Mouse (Mus musculus) kidney, embryonic 16.5 days (tissue): ENCODE data around the gene Syt13. TPM values are rescaled to one million over a fixed set of nuclear protein-coding genes. Genes with fewer than 3 reads are reported as not detected.

ENCODE experiments used
- ATAC-seq: fragments of 200-750 bp; cut with Nextera tagmentation; 2 replicates; pipeline ENCODE4 v1.8.0; 2017; ENCODE audit warnings: moderate TSS enrichment; ENCODE audit not compliant: low FRiP score, low TSS enrichment
- H3K27ac ChIP-seq: fragments of 300-500 bp; sonication (generic); 2 replicates; pipeline ENCODE4 v1.5.1; 2014; ENCODE audit warnings: low read length
- H3K27me3 ChIP-seq: fragments of 300-500 bp; sonication (generic); 2 replicates; pipeline ENCODE4 v1.6.1; 2014; ENCODE audit warnings: low read length, control low read depth, mixed read lengths; ENCODE audit not compliant: insufficient read depth
- H3K36me3 ChIP-seq: fragments of 300-500 bp; sonication (generic); 2 replicates; pipeline ENCODE4 v1.6.1; 2014; ENCODE audit warnings: low read length, control low read depth, mixed read lengths; ENCODE audit not compliant: insufficient read depth
- H3K4me1 ChIP-seq: fragments of 300-500 bp; sonication (generic); 2 replicates; pipeline ENCODE4 v1.6.1; 2014; ENCODE audit warnings: low read length, control low read depth, mixed read lengths; ENCODE audit not compliant: insufficient read depth
- H3K4me2 ChIP-seq: fragments of 300-500 bp; sonication (generic); replicated peaks from 2 replicates; pipeline ENCODE4 v1.6.1; 2014; ENCODE audit warnings: low read depth, low read length
- H3K4me3 ChIP-seq: fragments of 300-500 bp; sonication (generic); 2 replicates; pipeline ENCODE4 v1.5.1; 2014; ENCODE audit warnings: mild to moderate bottlenecking, low read length
- H3K9ac ChIP-seq: fragments of 300-500 bp; sonication (generic); replicated peaks from 2 replicates; pipeline ENCODE4 v1.6.1; 2014; ENCODE audit warnings: low read length
- H3K9me3 ChIP-seq: fragments of 300-500 bp; sonication (generic); 2 replicates; pipeline ENCODE4 v1.6.1; 2016; ENCODE audit warnings: low read length, control low read depth
- WGBS: fragments of 180-500 bp; shearing (Covaris S2); extraction: QIAGEN DNeasy Blood & Tissue Kit; methylation state at CpG from one replicate; pipeline ENCODE4 v1.1.7; 2014; 5-methylcytosine and 5-hydroxymethylcytosine counted together
- polyA plus RNA-seq: library from polyadenylated mRNA; unstranded; fragments of >200 nt; fragmentation: Nextera tagmentation; extraction: Ambion mirVana; gene quantifications from 2 replicates; pipeline ENCODE4 v1.2.1, GENCODE M21; 2015

Syt13 gene
- polyA plus RNA-seq, 1 experiment from 2014 or later, result 5.7 TPM

DNA sequence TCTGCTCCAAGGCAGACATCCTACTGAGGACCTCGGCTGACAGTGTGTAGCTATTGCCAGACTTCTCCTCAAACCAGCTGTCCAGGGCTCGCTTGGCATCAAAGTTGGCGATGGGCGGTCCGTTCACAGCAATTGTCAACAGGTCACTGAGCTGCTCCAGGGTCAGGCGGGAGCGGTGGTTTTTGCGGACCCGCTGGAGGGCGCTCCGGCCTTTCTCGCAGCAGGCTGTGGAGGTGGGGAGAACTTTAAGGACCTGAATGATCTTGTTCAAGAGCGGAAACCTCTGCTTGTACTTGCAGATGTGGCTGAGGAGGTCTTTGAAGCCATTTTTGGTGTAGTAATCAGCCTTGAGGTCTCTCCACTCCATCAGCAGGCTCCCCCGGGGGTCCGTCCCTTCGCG is 57.2 kb downstream of the Syt13 start:
- WGBS, result 88% methylated on average over 17 of the region's 17 CpGs
- H3K4me2 ChIP-seq, result no peak overlapping the region
- H3K9ac ChIP-seq, result no peak overlapping the region
- H3K27ac ChIP-seq, result no peak overlapping the region
- no peaks in the 10 kb centered on the region for H3K9me3 ChIP-seq
- peaks cover 12% of the 10 kb centered on the region for H3K4me1 ChIP-seq
- H3K36me3 ChIP-seq, result peaks cover 56% of the 10 kb centered on the region
- no peak for ATAC-seq
- no peaks in the 10 kb centered on the region for H3K27me3 ChIP-seq
- no peak overlapping the region for H3K4me3 ChIP-seq

DNA sequence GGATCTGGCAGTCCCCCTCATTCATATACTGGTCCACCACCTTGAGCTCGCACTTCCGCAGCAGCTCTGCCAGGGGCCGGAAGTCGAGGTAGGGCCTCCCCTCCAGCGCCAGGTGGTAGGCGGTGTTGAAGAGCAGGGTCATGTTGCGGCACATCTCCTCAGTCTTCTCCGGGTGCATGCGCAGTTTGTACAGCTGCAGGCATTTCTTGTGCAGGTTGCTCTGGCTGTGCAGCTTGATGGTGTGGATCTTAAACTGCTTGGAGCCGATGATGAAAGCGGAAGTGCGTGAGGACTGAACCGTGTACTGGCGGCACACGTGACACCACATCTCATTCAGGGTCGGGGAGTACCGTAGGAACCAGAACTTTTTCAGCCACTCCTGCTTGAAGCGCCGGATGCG is 58.7 kb downstream of the Syt13 start:
- H3K4me2 ChIP-seq, result no peak overlapping the region
- H3K9me3 ChIP-seq, result no peaks in the 10 kb centered on the region
- no peaks in the 10 kb centered on the region for H3K27me3 ChIP-seq
- H3K27ac ChIP-seq, result no peak overlapping the region
- no peaks in the 10 kb centered on the region for H3K4me1 ChIP-seq
- H3K36me3 ChIP-seq, result peaks cover 59% of the 10 kb centered on the region
- whole genome bisulfite sequencing, result 97% methylated on average over 20 of the region's 20 CpGs
- ATAC-seq, result no peak
- H3K4me3 ChIP-seq, result no peak overlapping the region
- no peak overlapping the region for H3K9ac ChIP-seq

DNA sequence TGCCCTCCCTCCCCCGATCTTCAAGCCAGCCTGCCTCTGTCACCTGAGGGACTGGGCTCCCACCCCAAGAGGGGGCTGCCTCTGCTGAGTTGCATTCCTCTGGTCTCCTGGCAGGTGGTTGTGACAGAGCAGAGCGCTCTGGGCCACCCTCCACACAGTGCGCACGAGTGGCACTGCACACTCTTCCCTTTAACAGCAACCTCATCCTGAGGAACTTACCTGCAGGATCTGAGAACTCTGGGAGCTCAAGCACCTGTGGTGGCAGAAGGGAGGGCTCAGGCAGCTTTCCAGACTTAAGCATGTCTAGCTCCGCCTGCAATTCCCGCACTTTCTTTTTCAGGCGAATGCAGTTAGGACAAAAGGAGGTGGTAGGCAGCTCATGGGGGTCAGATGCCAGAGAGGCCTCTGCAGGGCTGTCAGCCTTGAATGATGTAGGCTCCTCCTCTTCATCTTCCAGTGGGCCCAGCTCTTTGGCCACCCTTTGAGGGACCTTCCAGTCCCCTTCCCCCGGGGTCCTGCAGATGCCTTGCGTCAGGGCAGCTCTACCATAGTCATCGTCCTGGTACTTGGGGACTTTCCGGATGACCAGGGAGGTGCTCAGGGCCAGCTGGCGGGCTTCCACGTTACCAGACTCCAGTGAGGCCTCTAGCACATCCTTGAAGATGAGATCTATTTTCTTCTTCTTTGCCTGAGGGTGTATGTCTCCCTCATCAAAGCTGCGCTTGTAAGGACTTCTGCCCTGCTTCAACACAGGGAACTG is 60.3 kb downstream of the Syt13 start:
- no peak overlapping the region for H3K4me3 ChIP-seq
- 76% methylated on average over 14 of the region's 14 CpGs for WGBS
- no peak overlapping the region for H3K9ac ChIP-seq
- H3K9me3 ChIP-seq, result no peaks in the 10 kb centered on the region
- H3K27ac ChIP-seq, result no peak overlapping the region
- H3K27me3 ChIP-seq, result no peaks in the 10 kb centered on the region
- H3K4me1 ChIP-seq, result no peaks in the 10 kb centered on the region
- no peak overlapping the region for H3K4me2 ChIP-seq
- no peak for ATAC-seq
- peaks cover 72% of the 10 kb centered on the region for H3K36me3 ChIP-seq

DNA sequence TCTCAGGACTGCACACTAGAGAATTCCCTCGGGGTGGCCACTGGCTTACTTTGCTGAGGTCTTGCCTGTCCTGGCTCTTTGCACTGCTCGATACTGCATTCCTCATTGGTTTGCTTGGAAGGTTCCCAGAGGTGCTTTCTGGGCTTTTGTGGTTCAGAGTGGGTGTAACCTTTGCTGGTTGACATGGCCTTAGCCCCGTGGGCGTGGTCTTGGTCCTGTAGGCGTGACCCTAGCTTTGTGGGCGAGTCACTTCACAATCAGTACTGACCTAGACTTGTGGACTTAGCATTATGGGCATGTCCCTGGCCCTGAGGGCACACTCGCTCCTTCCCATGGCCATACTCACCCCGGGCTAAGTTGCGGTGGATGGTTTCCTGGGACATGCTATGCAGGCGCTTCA is 65.3 kb downstream of the Syt13 start:
- Histone ChIP-seq H3K4me1 (no peaks in the 10 kb centered on the region), H3K27ac (no peak overlapping the region), H3K4me3 (no peak overlapping the region), H3K9ac (no peak overlapping the region), H3K9me3 (no peaks in the 10 kb centered on the region), H3K27me3 (no peaks in the 10 kb centered on the region), H3K4me2 (no peak overlapping the region), H3K36me3 (peaks cover 42% of the 10 kb centered on the region)
- ATAC-seq, result no peak; the same call in 1 of the 2 replicates
- 89% methylated on average over 10 of the region's 10 CpGs for WGBS

DNA sequence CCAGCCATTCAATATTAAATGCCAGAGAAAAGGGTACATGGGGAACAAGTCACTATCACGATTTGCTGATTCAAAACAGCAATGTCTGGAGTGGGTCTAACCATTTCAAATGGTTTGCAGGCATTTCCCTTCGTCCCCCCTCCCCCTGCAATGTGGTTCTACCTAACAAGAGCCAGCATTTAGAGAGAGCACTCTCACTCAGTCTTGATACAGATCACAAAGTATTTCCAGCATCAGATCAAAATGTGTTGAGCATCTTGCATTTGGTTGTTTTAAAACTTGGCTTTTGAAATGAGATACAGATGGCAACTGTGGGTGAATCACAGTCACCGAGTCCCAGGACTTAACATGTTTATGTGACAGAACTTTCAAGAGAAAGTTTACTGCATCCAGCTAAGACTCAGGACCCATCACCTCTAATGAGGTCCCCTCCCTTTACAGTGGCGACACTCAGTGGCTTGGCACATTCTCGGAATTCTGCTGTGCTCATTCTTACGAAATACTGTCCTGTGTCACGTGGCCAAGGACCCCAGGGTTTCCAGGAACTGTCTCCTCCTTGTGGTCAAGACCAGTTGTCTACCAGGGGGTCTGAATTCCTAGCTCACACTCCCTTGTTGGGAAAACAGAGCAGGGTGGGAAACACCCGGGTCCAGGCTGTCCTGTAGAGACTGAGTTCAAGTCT is 67.8 kb downstream of the Syt13 start:
- H3K27ac ChIP-seq, result no peak overlapping the region

DNA sequence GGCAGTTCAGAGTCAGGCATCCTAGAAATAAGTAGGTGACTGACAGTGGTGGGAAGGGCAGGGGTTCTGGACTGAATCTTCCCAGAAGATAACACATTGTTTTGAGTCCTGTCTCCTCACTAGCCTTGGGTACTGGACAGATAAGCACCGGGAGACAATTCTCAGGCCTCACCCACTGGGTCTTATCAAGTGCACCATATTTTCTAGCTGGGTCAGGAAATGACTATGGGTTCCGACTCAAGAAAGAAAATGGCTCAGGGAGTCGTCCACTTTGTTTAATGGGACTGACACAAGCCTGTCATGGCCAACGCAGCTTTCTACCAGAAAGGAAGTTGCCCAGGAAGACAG is 68.3 kb downstream of the Syt13 start:
- H3K4me2 ChIP-seq, result no peak overlapping the region

More for the DNA sequence above, 67.8 kb downstream of the Syt13 start:
- Histone ChIP-seq H3K36me3 (peaks cover 32% of the 10 kb centered on the region), H3K27me3 (no peaks in the 10 kb centered on the region), H3K4me1 (peaks cover 9% of the 10 kb centered on the region), H3K4me3 (no peak overlapping the region), H3K9ac (no peak overlapping the region), H3K4me2 (no peak overlapping the region), H3K9me3 (no peaks in the 10 kb centered on the region)
- ATAC-seq, result no peak
- WGBS, result 67% methylated on average over 8 of the region's 8 CpGs

DNA sequence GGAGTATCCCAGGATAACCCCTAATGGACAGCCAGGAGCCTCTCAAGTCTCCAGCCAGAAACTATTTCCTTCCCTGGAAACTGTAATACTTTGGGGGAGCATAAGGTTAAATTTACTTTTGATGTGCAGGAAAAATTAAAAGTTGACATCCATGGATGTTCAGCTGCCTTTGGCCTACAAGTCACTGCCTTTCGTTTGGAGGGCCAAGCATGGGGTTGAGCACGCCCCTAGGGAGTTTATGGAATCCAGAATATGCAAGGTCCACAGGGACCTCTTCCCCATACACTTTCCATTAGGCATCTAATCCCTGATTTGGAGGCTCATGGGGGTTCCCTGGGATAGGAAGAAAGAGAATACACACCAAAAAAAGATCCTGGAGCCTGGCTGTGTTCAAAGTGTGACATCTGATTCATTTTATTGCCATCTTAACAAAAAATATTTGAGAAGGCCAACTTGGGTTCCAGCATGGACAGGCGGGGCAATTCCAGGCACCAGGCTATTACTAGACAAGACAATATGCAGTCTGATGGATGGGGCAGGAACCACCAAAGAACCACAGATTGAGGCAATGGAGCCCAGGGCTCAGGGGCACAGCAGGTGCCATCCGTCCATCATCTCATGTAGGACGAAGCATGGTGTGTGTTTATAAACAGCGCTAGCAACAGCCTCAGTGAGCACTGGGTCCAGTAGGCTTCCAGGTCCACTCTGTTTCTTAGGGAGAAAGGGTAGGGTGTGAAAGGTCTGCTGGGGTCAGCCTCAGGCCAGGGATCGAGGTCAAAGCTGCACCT is 69.6 kb downstream of the Syt13 start:
- Histone ChIP-seq H3K9me3 (no peaks in the 10 kb centered on the region), H3K4me3 (no peak overlapping the region), H3K4me2 (no peak overlapping the region), H3K27me3 (no peaks in the 10 kb centered on the region), H3K36me3 (peaks cover 31% of the 10 kb centered on the region), H3K27ac (no peak overlapping the region), H3K4me1 (peaks cover 24% of the 10 kb centered on the region), H3K9ac (no peak overlapping the region)
- no peak for ATAC-seq
- WGBS, result 82% methylated on average over 7 of the region's 7 CpGs

More for the DNA sequence above, 68.3 kb downstream of the Syt13 start:
- H3K27ac ChIP-seq, result no peak overlapping the region
- H3K27me3 ChIP-seq, result no peaks in the 10 kb centered on the region
- H3K36me3 ChIP-seq, result peaks cover 32% of the 10 kb centered on the region
- WGBS, result 71% methylated on average over 4 of the region's 4 CpGs
- H3K9ac ChIP-seq, result no peak overlapping the region
- H3K4me1 ChIP-seq, result peaks cover 14% of the 10 kb centered on the region
- no peaks in the 10 kb centered on the region for H3K9me3 ChIP-seq
- H3K4me3 ChIP-seq, result no peak overlapping the region
- ATAC-seq, result no peak

DNA sequence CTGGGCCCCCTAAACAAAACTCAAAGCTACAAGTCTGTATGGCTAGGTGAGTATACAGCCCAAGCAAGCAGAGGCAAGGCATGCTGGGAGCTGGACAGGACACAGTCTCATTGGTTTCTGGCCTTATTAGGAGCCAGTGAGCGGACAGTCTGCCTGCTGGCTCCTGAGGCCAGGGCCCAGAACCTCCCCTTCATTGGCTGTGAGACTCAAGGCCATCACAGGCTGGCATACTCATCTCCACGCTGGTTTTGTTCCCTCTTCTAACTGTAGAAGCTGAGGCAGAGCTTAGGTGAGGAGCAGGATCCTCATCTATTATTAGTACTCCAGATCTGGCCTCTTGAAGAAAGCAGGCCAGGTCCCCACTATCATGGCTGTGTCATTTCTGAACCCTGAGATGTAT is 70.3 kb downstream of the Syt13 start:
- H3K27ac ChIP-seq, result no peak overlapping the region
- H3K27me3 ChIP-seq, result no peaks in the 10 kb centered on the region
- ATAC-seq, result no peak
- H3K4me2 ChIP-seq, result no peak overlapping the region
- H3K9ac ChIP-seq, result no peak overlapping the region
- WGBS, result 87% methylated on average over 2 of the region's 2 CpGs
- peaks cover 24% of the 10 kb centered on the region for H3K36me3 ChIP-seq
- H3K4me1 ChIP-seq, result peaks cover 24% of the 10 kb centered on the region
- H3K9me3 ChIP-seq, result no peaks in the 10 kb centered on the region
- H3K4me3 ChIP-seq, result no peak overlapping the region

DNA sequence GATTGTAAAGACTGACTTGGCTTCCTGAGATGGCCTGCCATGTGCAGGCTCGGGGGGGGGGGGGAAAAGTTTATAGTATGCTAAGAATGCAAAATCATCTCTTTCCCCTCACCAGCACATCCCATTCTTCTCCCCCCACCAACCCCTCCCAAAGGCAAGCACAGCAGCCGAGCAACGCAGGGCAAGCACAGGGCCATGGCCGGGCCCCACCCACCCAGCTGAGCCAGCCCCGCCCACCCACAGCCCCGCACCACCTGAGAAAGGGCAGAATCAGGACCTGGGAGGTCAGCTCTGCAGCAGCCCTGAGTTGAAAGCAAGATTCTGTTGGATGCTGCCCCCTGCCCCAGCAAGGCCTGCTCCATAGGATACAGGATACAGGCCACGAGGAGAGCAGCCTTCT is 70.7 kb downstream of the Syt13 start:
- no peaks in the 10 kb centered on the region for H3K27me3 ChIP-seq
- no peak overlapping the region for H3K9ac ChIP-seq
- H3K4me1 ChIP-seq, result peaks cover 24% of the 10 kb centered on the region
- WGBS, result 67% methylated on average over 7 of the region's 7 CpGs
- H3K36me3 ChIP-seq, result peaks cover 21% of the 10 kb centered on the region
- no peaks in the 10 kb centered on the region for H3K9me3 ChIP-seq
- ATAC-seq, result no peak
- no peak overlapping the region for H3K4me2 ChIP-seq
- H3K27ac ChIP-seq, result no peak overlapping the region
- no peak overlapping the region for H3K4me3 ChIP-seq
